Mouse (Mus musculus) myocyte (in vitro differentiated cells): Measurements from ENCODE around the gene Glra1.

Source experiments
- CEBPB ChIP-seq: IDR thresholded peaks from 2 replicates; pipeline ENCODE4 v1.6.1; 2011; ENCODE audit warnings: mild to moderate bottlenecking, moderate library complexity; ENCODE audit not compliant: poor library complexity, insufficient read depth, severe bottlenecking
- E2F4 ChIP-seq: IDR thresholded peaks from one replicate; pipeline ENCODE4 v1.6.1; 2011; ENCODE audit warnings: mild to moderate bottlenecking, control low read depth, moderate library complexity; ENCODE audit not compliant: insufficient read depth
- MAX ChIP-seq: IDR thresholded peaks from one replicate; pipeline ENCODE4 v1.6.1; 2011; ENCODE audit warnings: low read depth, mild to moderate bottlenecking, control low read depth
- MYOD1 ChIP-seq, 3 experiments: IDR thresholded peaks; one replicate each; pipeline ENCODE4 v1.6.1; 2011; ENCODE audit warnings: control low read depth in 2 of 3, low read depth in 2 of 3, mild to moderate bottlenecking in 2 of 3, moderate library complexity in 1 of 3; ENCODE audit not compliant: insufficient read length in 2 of 3, control insufficient read depth in 1 of 3
- MYOG ChIP-seq, 3 experiments: IDR thresholded peaks; one replicate each; pipeline ENCODE4 v1.6.1; 2011; ENCODE audit warnings: control low read depth in 2 of 3, low read depth in 2 of 3, mild to moderate bottlenecking in 2 of 3; ENCODE audit not compliant: insufficient read length in 2 of 3, control insufficient read depth in 1 of 3, insufficient read depth in 1 of 3
- POLR2A ChIP-seq: IDR thresholded peaks from one replicate; pipeline ENCODE4 v1.6.1; 2011; ENCODE audit warnings: low read depth, mild to moderate bottlenecking, control low read depth, moderate library complexity; ENCODE audit not compliant: insufficient read length
- POLR2AphosphoS2 ChIP-seq: IDR thresholded peaks from one replicate; pipeline ENCODE4 v1.6.1; 2011; ENCODE audit warnings: low read depth, control low read depth; ENCODE audit not compliant: insufficient read length
- TCF12 ChIP-seq: IDR thresholded peaks from one replicate; pipeline ENCODE4 v1.6.1; 2011; ENCODE audit warnings: mild to moderate bottlenecking, control low read depth; ENCODE audit not compliant: poor library complexity, insufficient read depth, severe bottlenecking
- TCF3 ChIP-seq: IDR thresholded peaks from one replicate; pipeline ENCODE4 v1.6.1; 2011; ENCODE audit warnings: low read depth, control low read depth; ENCODE audit not compliant: insufficient read length
- USF1 ChIP-seq: IDR thresholded peaks from one replicate; pipeline ENCODE4 v1.6.1; 2011; ENCODE audit warnings: low read depth, mild to moderate bottlenecking, control low read depth, moderate library complexity

- TF ChIP-seq POLR2A (no peak), CEBPB (no peak), MYOD1 (IDR thresholded peaks at IDR 0.05; ENCODE audit: control insufficient read depth in 1 of 3, insufficient read length in 2 of 3, low read depth in 2 of 3) (no peak), TCF12 (no peak), MAX (no peak), MYOG (IDR thresholded peaks at IDR 0.05; ENCODE audit: control insufficient read depth in 1 of 3, insufficient read depth in 1 of 3, insufficient read length in 2 of 3, low read depth in 2 of 3) (no peak), POLR2AphosphoS2 (no peak), USF1 (no peak), E2F4 (no peak), TCF3 (no peak)
These were observed 6.4 kb downstream of the Glra1 start for GRCm38 (mm10) chr11:55601447-55602065.
